Comparison of ENCODE assay signal across 10 mouse cellular contexts in the genomic region with DNA sequence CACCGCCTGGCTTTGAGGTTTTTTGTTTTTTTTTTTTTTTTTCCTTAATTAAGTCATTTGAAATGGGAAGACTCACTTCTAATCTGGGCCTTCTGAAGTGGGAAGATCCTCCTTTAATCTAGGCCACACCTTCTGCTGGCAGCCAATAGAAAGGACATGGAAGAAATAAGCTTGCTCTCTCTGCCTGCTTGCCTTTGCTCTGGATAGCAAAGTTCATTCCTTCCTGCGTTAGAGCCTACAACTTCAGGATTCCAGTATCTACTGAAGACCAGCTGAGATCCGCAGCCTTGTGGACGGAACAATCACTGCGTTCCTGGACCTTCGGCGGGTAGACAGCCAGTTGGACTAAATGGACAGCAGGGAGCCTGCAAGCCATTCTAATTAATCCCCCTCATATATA.
"Had no signal": no experiment of that assay in that cellular context is flagged by ENCODE, and none has a peak within 500 bp of the region (broad histone marks: within the 10 kb centered on the region; RNA-seq: fewer than 3 reads in every experiment).

No protein-coding gene starts in this region.

- H3K4me3 ChIP-seq: limb, embryonic 15.5 days; liver, embryonic 12.5 days; midbrain, embryonic 10.5 days; midbrain, embryonic 15.5 days; neural tube, embryonic 12.5 days had no signal

- H3K9me3 ChIP-seq: limb, embryonic 15.5 days; liver, embryonic 12.5 days; midbrain, embryonic 10.5 days; midbrain, embryonic 15.5 days; neural tube, embryonic 12.5 days had no signal

- H3K27ac ChIP-seq: hindbrain, embryonic 14.5 days; limb, embryonic 15.5 days; liver, embryonic 12.5 days; midbrain, embryonic 10.5 days; midbrain, embryonic 15.5 days; neural tube, embryonic 12.5 days; stomach, postnatal 0 days had no signal

- H3K4me2 ChIP-seq: hindbrain, embryonic 14.5 days; limb, embryonic 15.5 days; liver, embryonic 12.5 days; lung, embryonic 14.5 days; midbrain, embryonic 15.5 days; neural tube, embryonic 12.5 days had no signal

- H3K27me3 ChIP-seq: limb, embryonic 15.5 days; liver, embryonic 12.5 days; midbrain, embryonic 15.5 days; neural tube, embryonic 12.5 days had no signal

- ATAC-seq: liver, embryonic 12.5 days; midbrain, embryonic 15.5 days had no signal

- H3K36me3 ChIP-seq: liver, embryonic 12.5 days had no signal

- DNase-seq: lung, embryonic 14.5 days; lung, postnatal 10 days; lung, postnatal 4 days had no signal

- H3K9ac ChIP-seq: hindbrain, embryonic 14.5 days; limb, embryonic 15.5 days; liver, embryonic 12.5 days; lung, embryonic 14.5 days; midbrain, embryonic 15.5 days; neural tube, embryonic 12.5 days had no signal

- H3K4me1 ChIP-seq: limb, embryonic 15.5 days; midbrain, embryonic 15.5 days; neural tube, embryonic 12.5 days had no signal
